Mouse (Mus musculus) heart, adult 11 months (tissue): ENCODE measurements around the gene Itgb3bp.

Experiments used
- DNase-seq: peaks from one replicate; pipeline ENCODE4 v3.0.0; 2022

The Itgb3bp gene

GRCm38 (mm10) chr4:99715783-99716416 lies 213.7 kb downstream of the Itgb3bp start:
- DNase-seq: no peak
